Mouse (Mus musculus): ENCODE data around the gene Tanc2.

Gene Tanc2

DNA sequence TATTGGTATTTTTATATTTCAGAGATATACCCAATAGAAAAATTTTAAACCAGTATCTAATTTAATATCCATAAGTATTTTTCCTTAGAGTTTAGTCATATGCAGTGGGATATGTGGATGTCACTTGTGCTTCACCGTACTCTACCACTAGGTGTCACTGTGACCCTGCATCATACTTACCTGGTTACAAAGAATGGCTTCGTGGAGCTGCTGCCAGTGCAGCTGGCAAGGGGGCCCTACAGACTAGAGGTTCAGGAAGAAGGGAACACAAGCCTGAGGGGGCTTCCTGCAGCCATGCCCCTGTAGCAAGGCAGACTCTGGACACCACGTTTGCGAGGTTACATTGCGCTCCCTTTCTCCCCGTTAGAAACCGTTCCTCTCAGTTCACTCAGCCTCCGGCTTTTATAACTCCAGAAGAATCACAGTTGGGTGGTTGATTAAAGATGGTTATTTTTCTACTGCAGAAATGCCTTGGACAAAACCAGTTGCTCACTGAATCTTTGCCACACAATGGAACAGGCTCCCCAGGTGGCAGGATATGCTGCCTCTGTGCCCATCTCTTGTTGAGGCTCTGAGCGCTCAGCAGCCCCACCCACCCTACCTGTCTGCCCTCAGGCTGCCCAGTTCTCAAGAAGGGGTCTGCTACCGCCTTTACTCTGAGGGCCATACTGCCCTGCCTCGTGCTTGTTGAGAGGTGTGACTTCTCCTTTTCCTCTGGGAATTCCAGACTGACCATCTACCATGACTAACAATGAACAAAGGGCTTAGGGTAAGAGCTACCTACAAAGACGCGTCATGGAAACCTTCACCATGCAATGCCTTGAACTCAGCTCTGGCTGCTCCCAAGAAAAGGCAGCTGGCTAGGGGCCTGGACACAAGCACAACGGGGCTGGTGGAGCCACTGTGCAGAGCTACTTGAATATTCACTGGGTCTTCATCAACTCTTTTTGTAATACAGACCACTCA is 337.6 kb downstream of the Tanc2 start:
- no peak for DNase-seq (ENCODE audit: low read depth, low spot score)

DNA sequence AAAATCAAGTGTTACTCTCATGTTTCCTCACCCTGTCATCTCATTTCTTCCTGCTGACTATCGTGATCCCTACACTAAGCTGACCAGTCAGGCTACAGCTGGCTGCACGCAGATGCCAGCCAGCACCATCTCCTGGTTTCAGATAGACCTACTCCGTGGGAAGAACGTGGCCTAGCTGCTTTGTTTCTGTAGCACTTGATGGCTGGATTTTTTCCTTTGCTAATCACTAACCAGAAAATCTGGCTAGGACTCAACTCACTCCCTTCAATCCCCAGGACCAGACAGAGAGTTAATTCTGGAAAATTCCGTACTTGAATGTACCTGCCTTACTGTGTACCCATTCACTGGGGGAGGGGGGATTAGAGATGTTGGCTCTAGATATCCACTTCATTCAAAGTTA is 338.4 kb downstream of the Tanc2 start:
- no peak for DNase-seq (ENCODE audit: low read depth, low spot score)

DNA sequence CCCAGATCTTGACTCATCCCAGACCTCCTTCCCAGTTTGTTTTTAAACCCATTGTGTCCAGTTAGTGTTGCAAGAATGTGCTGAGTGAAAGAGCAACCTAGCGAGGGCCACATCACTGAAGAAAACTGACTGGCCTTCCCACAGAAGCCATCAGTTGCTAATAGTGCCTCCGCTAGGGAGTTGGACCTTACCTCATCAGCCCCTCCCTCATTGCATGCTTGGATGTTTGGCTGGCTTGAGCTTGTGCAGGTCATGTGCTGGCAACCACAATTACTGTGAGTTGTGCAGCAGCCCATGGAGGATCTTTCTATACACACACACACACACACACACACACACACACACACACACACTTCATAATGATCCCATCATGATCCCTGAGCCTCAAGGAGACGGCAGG is 341.6 kb downstream of the Tanc2 start:
- no peak for DNase-seq (ENCODE audit: low read depth, low spot score)

DNA sequence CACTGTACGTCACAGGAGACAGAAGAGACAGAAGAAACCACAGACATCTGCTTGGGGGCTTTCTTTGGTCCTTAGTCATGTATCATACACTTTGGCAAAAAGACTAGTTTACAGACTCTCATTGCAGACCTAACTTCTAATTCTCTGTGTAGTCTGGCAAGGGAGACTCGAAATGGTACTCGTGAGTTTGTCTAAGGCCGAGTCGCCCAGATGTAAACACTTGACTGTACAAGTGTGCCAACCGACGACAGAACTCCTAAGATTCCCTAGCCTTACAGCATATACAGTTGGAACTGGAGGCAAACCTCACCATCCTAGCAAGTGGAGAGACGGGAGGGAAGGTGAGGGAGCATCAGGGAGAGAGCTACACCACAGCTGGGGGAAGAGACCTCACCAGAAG is 344.0 kb downstream of the Tanc2 start:
- no peak for DNase-seq (ENCODE audit: low read depth, low spot score)

DNA sequence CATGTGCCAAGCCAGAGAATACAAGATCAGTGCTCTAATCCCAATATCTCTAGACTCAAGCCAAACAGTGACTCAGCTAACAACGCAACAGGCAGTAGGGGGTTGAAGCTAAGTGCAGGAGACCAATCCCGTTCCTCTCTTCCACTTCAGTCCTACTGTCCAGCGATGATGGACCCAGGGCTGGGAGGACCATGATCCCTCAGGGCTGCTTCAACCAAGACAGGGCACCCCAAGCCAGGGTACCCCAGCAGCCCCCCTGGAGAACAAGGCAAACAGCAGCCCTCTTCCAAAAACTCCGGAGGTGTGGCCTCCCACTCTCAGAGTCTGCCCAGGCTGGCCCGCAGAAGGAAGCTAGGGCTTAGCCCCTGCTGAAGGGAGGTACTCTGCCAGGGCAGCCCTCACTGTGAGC is 344.5 kb downstream of the Tanc2 start:
- DNase-seq (ENCODE audit: low read depth, low spot score), result no peak

DNA sequence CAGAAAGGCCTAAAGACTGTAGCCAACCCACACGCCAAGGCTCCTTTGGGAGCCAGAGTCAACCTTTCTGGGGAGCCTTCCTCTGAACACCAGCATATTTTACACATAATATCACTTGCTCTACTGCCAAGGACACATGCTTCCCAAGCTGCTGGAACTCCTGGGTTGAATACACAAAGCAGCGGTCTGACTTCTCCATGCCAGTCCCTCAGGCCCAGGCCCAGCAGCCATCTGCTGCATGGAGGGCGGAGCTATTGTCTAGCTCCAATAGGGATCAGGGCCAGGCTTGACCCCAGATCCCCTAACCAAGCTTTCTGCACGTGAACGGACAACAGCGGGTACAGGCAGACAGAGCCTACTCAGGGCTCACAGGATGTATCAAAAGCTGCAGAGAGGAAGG is 345.0 kb downstream of the Tanc2 start:
- no peak for DNase-seq (ENCODE audit: low read depth, low spot score)

DNA sequence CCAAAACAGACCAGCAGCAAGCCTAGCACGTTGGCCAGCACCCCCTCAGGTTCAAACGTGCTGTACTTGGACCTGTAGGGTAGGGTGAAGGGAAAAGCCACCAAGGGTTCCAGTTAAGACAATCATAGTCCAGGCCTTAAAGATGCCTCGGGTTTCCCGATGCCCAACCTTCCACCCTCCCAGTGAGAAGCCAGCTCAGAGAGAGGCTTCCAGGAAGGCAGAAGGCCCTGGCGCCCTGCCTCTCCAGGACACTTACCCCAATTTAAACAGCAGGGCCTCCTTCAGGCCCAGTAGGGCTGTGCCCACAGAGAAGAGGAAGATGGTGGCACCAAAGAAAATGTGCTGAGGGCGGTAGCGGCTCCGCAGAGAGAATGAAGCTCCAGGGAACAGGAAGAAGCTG is 345.7 kb downstream of the Tanc2 start:
- no peak for DNase-seq (ENCODE audit: low read depth, low spot score)

DNA sequence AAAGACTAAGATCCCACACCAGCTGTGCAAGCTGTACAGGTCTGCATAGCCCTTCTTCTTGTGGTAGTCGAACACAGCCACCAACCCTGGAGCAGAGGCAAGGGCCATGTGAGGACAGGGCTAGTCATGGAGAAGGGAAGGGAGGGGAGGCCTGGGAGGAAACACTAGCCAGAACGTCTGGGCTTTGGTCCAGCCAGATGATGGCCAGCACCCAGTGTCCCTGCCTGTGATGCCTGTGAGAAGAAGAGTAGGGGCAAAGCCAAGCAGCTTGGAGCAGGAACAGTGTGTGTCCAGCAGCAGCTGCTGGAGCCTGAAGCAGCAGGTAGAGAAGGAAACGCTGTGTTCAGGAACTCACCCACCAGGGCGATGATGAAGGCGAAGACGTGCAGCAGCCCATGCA is 346.4 kb downstream of the Tanc2 start:
- DNase-seq (ENCODE audit: low read depth, low spot score), result no peak

DNA sequence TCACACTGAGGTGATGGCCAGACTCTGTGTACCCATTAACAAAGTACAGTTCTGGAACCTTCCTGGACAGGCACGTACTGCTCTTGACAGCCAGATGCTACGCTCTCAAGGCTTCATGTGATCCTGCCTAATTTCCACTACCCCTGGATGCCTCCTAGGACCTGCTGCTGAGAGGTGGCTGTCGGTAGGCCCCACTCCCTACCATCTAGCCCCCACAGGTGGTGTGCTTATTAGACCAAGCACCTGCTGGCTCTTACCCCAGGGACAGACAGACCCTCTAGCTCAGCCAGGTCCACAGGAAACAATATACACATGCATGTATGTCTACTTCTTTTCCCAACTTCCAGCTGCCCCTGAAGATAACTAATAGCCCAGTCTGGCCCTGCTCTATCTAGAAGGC is 347.2 kb downstream of the Tanc2 start:
- DNase-seq (ENCODE audit: low read depth, low spot score), result no peak

DNA sequence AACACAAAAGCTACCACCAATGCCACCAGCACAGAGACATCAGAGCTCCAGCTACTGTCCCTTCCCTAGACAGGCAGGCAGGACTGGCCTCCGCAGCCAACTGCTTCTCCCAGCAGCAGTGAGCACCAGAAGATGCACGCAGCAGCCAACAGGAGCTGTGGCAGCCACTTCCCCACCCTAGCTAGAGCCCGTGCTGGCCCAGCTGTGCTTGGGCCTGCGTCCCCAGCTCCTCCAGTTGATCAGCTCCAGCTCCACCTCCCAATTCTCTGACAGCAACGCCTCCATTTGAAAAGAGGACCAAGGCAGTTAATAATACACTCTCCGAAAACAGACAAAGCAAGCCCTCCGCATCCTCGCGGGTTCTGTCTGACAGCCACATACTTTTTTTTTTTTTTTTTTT is 349.0 kb downstream of the Tanc2 start:
- DNase-seq (ENCODE audit: low read depth, low spot score), result no peak

DNA sequence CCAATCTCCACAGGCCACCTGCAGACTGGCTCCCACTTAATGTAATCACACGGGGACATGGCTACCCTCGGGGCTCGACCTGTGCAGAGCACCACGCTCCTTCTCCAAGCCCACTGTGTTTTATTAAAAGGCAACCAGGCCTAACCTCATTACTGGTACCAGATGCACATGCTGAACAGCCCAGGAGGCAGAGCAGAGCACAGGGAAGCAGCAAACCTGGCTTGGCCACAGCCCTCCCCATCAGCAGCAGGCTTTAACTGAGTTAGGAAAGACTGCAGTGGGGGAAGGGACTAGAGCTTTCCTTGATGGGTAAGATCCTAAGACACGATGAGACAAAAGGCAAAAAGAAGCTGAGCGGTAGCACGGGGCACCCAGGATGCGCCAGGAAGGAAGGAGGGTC is 352.2 kb downstream of the Tanc2 start:
- DNase-seq (ENCODE audit: low read depth, low spot score), result no peak

DNA sequence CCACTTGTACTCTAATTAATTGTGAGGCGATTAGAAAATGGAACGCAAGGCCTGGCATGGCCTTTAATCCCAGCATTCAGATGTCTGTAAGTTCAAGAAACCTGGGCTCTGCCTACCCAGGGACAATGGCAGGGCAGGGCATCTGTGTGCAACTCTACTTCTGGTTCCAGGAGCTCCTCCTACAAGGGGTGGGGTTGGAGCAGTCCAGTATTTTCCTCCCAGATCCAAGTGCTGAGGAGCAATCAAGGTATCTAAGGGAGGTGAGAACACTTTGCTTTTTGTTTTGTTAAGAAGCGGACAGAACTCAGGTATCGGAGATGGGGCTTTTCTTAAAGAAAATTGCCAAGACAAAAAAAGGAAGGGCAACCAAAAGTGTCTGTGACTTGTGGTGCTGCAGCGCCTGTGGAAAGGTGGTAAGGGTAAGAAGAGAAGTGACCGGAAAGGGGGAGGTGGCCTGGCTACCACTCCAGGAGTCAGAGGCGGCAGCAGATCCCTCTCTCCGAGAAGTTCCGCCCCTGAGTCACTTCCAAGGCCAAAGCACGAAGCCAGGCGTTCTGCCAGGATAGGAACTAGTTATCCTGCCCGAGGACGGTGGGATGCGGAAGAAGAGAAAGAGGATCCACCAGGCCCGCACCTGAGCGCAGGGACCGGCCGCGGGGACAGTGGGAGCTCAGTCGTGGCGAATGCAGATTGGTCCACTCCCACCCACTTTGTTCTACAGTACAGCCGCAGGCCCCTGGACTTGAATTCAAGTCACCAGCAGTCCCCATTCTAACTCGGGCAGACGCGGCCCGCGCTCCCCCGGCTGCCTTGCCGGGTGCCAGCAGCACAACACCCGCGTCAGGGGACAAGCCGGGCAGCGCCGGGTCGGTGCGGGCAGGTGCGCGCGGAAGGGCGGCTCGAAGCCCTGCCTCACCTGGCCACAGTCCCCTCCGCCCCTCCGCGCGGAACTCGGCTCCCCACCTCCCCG is 353.6 kb downstream of the Tanc2 start:
- no peak for DNase-seq (ENCODE audit: low read depth, low spot score)

DNA sequence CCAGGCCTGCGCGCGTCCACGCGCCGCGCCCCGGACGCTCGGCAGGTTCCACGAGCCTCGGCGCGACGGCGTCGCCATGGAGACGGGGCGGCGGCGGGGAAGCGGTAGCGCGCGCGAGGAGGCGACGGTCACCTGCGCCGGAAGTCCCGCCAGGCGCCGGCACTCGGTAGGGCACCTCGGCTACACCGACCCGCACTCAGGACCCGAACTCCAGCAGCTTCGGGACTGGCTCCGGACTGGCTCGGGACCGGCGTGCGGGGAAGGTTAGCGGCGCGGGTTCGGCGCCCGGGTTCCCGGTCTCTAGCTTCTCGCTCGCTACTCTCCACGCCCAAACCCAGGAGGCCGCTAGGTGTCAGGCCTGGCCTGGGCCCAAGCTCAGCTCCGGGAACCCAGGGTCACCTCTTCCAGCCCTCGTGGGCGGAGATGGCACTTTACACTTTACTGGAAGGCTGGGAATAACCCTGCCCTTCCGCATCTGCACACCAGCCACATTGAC is 354.4 kb downstream of the Tanc2 start:
- DNase-seq (ENCODE audit: low read depth, low spot score), result no peak

DNA sequence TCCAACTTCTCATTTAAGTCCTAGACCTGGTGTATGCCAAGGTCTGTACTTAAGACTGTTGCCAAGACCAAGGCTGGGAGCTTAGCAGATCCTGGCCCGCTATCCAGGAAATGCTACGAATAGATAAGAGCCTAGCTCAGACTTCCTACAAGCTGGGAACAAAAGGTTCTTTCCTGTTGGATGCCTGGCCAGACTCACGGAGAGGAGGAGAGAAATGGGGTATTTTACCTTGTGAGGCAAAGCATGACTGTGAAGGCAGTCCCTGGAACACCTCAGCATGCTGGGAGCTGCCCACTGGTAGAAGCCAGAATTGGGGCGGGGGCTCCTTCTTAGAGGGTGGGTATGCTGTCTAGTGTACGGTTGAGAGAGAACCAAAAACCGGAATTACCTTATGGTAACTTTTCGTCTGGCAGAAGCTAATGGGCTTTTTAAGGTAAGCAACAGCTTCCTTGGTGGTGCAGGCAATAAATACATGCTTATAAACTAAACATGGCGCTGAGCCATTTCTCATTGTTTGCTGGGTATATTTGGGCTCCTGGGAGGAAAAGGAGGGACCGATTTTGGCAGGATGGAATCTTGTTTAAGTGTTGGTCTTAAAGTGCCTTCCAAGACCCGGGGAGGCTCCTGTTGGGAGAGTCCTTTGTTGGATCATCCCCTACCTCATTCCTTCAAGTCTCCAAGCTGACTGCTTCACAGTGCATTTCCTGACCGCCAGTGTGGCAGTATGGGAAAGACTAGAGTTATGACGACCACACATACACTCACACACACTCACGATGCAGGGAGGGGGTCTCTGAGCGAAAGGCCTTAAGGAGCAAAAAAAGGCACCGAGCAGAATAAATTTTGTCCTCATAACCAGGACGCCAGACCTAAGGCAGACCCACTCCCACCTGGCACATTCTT is 355.2 kb downstream of the Tanc2 start:
- no peak for DNase-seq (ENCODE audit: low read depth, low spot score)

DNA sequence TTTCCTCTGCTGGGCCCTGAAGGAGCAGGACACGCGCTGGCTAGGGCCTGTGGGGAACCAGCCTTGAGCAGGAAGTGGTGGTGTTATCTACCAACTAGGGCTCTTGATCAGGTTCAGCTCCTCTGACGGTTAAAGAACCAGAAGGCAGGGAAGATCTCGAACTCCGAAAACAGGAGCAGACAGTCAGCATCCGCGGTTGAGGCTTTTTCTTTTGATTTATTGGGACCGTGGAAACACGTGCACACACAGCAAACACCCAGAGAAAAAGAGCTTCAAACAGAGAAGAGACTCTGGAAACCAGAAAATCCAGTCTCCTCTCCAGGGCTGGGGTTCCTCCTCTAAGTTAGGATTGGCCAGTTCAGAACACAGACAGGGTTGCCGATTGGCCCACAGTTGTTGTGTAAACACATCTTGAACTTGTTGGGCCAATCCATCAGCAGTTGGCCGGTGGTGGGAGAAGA is 356.9 kb downstream of the Tanc2 start:
- DNase-seq (ENCODE audit: low read depth, low spot score), result no peak

DNA sequence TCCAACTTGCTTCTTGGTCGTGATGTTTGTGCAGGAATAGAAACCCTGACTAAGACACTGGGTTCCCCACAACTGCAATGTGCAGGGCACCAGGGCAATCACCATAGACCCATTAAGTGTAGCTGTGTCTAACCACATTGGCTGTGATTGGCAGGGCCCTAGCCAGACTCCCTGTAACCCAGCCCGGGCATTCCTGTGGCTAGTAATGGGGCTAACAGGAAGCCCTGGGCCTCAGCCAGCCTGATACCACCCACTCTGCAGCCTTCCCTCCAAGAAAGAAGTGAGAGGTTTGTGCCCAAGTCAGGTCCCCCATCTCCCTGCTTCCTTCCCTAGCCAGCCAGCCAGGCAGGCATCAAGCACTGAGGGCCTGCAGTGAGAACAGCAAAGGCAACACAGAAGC is 358.5 kb downstream of the Tanc2 start:
- no peak for DNase-seq (ENCODE audit: low read depth, low spot score)

DNA sequence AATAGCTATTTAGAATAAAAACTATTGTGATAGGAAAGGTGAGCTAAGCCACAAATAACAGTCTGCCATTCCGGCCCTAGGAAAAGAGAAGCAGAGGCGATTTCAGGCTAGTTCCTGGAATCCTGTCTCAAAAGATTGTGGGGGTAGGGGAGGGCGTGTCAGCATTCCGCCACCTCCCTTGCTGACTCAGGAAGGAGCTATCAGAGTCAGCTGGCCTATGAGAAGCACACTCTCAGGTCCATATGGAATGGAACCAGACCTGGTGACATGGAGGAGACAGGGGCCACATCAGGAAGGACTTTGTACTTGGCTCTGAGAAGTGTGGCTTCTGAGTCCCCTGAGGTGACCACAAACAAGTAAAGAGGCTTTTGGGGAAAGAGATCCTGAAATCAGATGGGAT is 360.7 kb downstream of the Tanc2 start:
- no peak for DNase-seq (ENCODE audit: low read depth, low spot score)

DNA sequence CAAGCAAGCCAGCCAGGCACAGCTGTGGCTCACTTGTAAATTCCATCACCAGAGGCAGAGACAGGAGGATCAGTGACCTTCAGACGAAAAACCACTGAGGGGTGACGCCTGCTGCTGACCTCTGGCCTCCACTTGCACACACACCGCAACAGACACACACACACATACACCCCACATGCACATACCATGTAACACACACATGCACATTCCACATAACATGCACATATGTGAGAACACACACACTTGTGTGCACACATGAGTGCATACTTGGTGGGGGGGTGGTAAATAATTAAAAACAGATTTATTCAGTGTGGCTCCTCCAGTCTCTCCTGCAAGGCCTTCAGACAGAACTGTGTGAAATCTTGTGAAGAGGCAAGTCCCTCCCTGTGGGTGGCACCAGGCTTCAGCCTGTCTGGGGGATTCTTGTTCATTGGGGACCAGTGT is 361.8 kb downstream of the Tanc2 start:
- DNase-seq (ENCODE audit: low read depth, low spot score), result no peak

DNA sequence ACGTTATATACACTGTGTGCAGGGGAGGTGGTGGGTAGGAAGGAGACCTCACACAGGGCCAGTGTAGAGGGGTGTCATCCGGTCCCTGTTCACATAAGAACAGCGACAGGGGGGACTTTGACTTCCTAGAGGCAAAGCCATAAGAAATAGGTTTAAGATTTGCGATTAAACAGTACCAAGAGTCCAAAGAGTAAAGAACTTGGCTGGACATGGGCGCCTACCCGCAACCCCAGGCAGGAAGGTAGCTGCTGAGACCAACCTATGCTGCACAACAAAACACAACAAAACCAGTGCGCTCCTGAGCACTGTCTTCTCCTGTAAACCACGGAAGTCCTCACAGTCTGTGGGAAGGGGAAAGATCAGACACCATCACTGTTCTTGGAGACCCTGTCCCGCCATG is 362.3 kb downstream of the Tanc2 start:
- no peak for DNase-seq (ENCODE audit: low read depth, low spot score)

DNA sequence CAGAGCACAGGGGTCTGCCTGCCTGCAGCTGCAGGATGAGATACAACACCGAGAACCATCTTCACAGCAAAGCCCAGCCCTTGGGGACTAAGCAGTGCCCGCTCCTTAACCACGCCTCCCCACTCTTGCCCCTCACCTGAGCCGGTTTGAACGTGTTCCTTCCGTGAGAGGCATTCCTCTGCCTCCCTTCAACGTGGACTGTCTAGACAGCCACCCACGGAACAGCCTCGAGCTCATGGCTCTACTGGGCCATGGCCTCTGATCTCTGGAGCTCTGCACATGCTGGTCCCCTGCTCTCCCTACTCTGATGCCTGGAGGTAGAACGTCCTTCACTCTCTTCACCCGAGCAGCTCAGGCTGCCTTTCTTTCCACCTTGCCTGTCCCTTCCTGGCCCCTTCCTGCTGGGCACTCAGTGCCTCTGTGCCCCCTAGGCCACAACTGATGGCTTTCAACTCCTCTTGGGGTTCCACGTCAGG is 363.2 kb downstream of the Tanc2 start, which contains the start of gene Cyb561:
Gene Cyb561, minus strand, starts transcription at position 426 of the 476 bp plus-strand sequence.
- no peak for DNase-seq (ENCODE audit: low read depth, low spot score)

DNA sequence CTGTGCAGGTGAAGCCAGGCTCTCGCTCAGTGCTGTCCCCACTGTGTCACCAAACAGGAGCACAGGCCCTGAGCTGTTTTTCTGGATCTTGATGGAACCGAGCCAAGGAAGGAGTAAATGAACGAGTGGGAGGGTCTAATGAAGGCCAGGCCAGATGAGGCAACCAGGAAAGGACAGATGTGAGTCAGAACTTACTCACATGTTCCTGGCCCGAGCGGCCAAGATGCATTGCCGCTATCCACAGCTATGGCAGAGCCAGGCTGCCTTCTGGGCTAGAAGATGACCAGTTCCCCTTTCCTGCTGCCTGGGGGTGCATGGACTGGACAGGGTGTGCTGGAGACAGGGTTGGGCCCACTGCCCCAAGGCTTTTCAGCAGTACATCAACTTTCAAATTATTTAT is 363.6 kb downstream of the Tanc2 start:
- no peak for DNase-seq (ENCODE audit: low read depth, low spot score)

Data from telencephalon, adult 2 months (tissue).